Mouse (Mus musculus) granulocyte monocyte progenitor cell, adult 5-6 weeks (primary cell): ENCODE data around the gene Gm6020. TPM values are rescaled to one million over a fixed set of nuclear protein-coding genes. Genes with fewer than 3 reads are reported as not detected.
"Not testable (repeated sequence)": the region's sequence is repeated elsewhere in the genome, so short reads cannot be mapped to it uniquely, and the experiment has no call there.

ENCODE experiments used
- ATAC-seq: replicated peaks from 2 replicates; pipeline ENCODE4 v1.8.0; 2016; ENCODE audit warnings: mild to moderate bottlenecking, moderate TSS enrichment, inconsistent platforms; ENCODE audit not compliant: poor library complexity, severe bottlenecking
- total RNA-seq, 2 experiments: library from RNA; stranded (forward) in 1 of 2; stranded (reverse) in 1 of 2; fragments of 200-712, 200-1000 nt in 1 of 2; fragments of >200 nt in 1 of 2; fragmentation: Nextera tagmentation in 1 of 2; gene quantifications; 2 replicates each; pipeline ENCODE4 v1.2.3; 2014 to 2017

The Gm6020 gene
- total RNA-seq (2014; fragmentation: Nextera tagmentation): not detected in 2 replicates
- total RNA-seq (2017): not detected in 2 replicates

- ATAC-seq: not testable (repeated sequence)
Measured at GRCm38 (mm10) chr19:61183590-61183989, at the start of gene Gm6020. Gene Gm6020 (plus strand): TSS chr19:61183890.

DNA sequence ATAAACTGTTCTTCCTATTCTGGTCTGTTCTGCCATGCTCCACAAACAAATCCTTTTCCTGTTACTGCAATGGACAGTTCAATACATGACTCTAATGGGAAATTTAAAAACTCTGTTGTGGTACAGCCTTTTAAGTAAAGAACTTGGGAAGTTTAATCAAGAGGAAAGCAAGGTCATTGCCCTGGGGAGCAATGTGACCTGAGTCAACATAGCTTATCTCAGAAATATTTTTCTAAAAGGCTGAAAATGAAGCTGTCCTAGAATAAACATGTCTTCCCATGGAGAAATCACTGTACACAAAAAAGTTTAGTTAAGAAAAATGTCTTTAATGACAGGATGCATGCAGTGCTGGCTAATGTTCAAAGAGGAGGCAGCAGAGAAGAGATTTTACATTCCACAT lies 45.0 kb upstream of the Gm6020 start:
- ATAC-seq: no peak

DNA sequence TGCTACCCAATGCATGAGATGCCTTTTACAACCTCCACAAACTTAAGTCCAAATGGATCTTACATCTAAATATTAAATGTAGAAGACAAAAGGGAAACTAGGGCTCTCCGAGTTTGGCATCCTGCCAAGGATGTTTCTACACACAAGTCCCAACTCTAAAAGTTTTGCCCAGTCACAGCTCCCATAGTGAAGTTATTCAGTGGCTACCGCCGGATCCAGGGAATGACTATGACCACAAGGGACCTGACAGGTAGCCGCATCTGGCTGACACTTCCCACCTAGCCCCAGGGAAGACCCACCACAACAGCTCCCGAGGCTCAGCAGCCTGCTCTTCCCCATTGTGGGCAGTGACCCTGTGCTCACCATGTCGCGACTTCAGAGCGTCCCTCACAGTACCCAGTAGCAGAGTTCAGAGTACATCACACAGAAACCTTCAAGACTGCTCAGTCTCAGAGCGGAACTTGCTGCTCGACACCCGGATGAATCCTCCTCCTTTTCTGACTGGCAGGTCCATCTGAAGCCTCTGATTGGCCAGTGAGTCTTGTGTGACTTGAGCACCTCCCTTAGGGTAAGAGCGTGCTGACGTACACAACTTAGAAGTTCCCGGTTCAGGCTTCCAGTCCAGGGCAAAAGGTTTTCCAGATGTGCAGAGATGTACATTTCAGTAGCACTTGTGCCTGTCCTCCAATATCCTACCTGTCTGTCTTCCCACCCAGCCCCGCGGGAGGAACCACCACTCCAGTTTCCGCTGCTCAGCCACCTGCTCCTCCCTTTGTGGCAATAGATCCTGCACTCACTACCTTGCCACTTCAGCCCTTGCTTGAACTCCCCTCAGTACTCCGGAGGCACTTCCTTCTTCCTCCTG lies 43.1 kb upstream of the Gm6020 start, which contains the start of gene Zfp950:
Gene Zfp950, minus strand, starts transcription at position 499 of the 865 bp plus-strand sequence.
- ATAC-seq: peak; percentile 99

GRCm38 (mm10) chr19:61141299-61141698 lies 42.4 kb upstream of the Gm6020 start:
- ATAC-seq: no peak

- ATAC-seq: peak; percentile 81
Measured at GRCm38 (mm10) chr19:61151372-61151700, 32.4 kb upstream of the Gm6020 start.

DNA sequence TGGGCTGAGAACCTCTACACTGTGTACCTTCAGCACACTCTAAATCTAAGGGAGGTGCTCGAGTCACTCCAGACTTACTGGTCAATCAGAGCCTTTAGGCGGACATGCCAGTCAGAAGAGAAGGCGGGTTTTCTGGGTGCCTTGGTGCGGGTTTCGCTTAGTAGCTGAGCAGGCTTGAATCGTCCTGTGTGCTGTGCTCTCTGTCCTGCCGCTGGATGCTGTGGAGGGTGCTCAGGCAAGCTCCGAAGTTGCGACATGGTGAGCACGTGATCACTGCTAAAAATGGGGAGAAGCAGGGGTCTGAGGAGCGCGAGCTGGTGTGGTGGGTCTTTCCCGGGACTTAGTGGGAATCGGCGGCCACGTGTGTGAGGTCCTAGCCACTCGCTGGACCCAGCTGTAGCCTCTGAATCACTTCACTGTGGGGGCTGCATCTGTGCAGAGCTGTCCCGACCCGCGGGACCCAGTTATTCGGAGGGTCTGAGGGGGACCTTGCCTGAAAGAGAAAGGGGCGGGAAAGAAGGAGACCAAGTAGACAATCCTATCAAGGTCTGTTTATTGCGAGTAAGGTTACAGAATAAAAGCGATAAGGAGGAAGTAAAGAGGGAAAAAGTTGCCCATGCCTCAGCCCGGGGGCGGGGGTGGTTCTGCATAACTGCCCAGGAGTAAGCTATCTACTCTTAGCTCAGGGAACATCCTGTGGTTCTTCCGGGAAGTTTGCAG lies 31.8 kb upstream of the Gm6020 start:
- peak; percentile 82 for ATAC-seq

- ATAC-seq: peak; percentile 58
Measured at GRCm38 (mm10) chr19:61175756-61176324, 7.8 kb upstream of the Gm6020 start, which contains the start of gene Gm7102. Gene Gm7102 (minus strand): TSS chr19:61176309.

GRCm38 (mm10) chr19:61199316-61199715 lies 15.6 kb downstream of the Gm6020 start:
- ATAC-seq: no peak

DNA sequence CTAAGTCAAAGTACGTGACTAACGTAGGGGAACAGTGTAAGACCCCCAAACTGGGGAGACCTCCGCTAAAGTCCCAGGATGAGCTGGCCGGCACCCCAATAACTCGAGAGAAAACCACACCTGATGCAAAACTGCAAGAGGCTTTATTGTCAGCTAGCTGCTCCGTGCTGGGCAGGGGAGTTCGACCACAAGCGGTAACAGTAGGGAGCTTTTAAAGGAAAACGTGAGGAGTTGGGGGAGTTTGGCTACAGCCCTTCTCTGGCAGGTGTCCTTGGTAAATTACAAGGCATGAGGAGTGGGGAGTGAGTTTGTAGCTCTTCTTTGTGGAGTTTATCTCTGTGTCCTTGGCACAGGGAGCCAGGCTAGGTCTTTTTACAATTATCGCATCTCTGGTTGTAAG lies 16.1 kb downstream of the Gm6020 start:
- ATAC-seq: no peak

GRCm38 (mm10) chr19:61207506-61207905 lies 23.8 kb downstream of the Gm6020 start:
- not testable (repeated sequence) for ATAC-seq

- ATAC-seq: no peak
Measured at GRCm38 (mm10) chr19:61223706-61224328, 40.1 kb downstream of the Gm6020 start.

DNA sequence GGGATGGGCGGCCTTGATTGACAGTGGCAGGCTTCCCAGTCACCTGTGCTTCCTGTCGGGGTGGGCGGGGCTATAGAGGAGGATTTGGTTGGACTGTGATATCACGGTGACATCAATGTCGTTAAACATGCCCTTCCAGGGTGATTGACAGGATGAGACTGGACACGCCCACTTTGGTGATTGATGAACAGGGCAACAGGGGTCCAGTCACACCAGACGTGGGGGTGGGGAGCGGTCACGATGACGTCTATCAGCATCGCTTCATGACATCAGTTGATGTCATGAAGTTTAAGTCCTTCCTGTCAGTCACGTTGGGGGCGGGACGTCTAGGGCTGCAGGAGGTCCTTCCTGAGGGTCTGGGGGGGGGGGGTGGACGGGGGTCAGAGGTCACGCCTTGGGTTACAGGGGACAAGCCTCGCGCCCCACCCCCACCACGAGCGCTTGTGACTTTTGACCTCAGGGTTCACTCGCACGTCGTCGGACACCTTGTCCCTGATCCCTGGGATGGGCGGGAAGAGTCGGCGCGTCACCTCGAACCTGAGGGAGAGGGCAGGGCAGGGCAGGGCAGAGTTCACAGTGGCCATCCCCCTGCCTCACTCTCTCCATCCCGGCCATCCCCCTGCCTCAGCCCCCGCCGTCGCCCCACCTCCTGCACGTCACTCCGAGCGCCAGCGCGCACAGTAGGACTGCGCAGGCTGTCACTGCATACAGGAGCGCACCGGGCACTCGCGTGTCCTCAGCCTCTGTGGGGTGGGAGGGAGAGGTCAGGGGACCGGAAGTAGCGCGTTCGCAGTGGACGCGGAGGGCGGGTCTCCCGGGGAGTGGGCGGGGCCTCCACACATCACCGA lies 41.2 kb downstream of the Gm6020 start:
- no peak for ATAC-seq

DNA sequence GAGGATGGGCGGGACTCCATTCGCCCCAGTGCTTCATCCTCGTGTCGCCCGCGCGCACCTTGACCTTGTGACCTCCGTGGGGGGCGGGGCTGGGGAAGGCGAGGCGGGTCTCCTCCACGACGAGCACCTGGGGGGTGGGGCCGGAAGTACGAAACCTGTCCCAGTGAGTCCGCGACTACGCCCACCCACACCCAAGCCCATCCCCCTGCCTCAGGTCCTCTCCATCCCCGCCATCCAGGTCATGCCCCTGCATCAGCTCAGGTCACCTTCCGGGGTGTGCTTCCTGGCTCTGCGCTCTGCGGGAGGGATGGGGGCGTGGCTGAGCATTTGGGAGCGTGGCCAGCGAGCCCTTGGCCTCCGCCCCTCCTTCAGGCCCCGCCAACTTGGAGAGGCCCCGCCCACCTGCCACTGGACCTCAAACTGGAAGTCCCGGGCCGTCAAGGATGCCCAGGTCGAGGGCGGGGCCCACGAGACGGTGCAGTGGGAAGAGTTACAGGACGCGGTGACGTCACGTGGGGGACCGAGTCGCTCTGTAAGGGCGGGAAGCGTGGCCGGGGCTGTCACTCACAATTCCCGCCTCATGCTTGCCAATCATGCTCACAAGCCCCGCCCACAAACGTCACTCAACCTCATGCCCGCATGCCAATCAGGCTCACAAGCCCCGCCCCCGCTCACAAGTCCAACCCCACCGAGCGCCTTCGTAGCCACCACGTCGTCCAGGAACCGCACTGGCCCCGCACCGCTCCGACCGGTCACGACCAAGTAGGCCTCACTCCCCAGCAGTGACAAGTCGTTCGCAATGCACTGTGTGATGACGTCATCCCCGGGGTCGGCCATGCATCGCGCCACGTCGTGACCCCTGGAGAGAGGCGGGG lies 42.1 kb downstream of the Gm6020 start:
- peak; percentile 16 for ATAC-seq

DNA sequence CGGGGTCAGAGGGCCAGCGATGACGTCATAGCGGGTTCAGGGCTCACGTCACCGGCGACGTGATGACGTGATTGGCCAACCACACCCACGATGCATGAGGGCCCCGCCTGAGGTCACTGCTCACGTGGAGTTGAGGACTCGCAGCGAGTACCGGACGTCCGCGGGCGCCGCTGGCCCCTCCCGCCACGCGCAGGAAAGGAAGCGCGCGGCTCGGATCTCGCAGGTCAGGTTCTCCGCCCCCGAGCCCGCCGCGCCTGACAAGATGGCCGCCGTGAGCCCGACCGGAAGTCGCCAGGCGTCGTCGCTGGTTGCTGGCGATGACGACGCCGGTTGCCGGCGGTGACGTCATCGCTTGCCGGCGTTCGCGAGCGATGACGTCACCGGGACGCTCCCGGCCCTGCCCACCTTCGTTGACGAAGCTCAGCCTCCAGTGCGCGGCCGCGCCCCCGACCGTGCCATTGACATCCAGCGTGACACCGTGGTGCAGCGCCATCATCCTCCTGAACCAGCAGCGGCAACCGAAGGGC lies 42.8 kb downstream of the Gm6020 start:
- peak; percentile 11 for ATAC-seq

DNA sequence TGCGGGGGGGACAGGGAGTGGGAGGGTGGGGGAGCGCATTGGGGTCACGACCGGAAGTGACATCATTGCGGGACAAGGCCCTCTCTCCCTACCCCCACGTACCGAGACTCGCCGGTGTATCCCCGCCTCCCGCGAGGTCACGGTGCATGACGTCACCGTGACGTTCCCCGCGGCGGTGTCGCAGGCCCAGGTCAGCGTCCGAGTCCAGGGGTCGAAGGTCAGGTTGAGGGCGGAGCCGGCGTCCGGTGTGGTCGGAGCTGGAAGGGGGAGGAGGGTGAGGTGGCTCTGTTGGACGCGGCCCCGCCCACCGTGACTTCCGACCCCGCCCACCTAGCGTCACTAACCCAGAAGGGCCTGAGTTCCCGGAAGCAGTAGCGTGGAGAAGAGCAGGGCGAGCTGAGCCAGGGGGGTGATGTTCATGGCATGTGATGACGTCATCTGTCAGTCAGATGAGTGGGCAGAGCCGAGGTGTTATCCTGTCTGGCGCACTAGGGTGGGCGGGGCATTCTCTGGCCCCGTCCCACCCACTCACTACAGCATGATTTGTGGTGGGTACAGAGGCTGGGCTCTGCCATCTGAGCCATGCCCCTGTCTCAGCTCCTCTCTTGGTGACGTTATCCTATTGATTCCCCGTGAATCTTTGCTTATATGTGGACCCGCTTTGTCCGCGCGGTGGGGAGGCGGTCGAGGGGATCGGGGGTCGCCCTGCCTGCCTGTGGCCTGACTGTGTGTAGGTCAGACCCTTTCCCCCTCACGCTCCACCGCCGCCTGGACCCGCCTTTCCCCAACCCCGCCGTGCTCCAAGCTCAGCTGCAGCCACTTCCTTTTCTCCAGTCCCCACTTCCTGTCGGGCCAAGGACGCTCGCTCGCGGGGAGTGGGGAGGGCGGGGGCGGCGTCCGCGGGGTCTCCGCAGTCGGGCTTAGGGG lies 43.5 kb downstream of the Gm6020 start:
- ATAC-seq: peak; percentile 45

DNA sequence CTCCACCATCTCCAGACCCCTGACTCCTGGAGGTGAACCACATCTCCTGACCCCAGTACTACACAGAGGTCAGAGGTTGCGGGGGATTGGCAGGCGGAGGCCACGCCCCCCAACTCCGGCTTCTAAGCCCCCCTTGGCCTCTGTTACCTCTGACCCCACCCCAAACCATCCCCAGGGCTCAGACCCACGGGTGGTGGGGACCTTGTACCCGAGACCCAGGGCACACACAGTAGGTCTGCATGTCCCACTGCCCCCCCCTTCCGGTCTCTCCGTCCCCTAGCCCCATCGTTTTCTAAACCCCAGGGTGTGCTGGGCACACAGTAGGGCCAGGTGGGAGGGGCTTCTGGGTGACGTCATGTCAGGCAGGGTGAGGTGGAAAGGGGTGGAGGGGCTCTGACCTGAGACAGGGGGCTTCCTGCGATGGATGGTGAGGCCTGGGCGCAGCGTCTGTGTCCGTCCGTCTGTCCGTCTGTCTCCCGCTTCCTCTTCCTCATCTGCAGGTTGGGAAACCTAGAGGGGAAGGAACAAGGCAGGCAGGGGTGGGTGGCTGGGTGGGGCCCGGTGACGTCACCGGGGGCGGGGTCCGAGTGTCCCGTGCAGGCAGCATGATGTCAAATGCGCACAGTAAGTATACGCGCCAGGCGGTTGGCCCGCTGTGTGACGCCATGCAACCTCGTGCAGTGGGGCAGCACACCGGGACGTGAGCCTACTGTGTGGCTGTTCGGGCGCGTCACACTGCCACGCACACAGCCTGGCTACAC lies 44.4 kb downstream of the Gm6020 start, which contains the start of gene Csf2ra:
Gene Csf2ra, minus strand, starts transcription at position 489 of the 761 bp plus-strand sequence.
- peak; percentile 16 for ATAC-seq
